Mouse (Mus musculus) cerebellum, adult 8-10 months (tissue): ENCODE results near the gene Fam129c.

Source experiments
- DNase-seq: peaks from one replicate; pipeline ENCODE4 v3.0.0; 2022

Fam129c gene

GRCm38 (mm10) chr8:71612141-71612540 is 14.7 kb downstream of the Fam129c start:
- no peak for DNase-seq

GRCm38 (mm10) chr8:71613418-71613817 is 16.0 kb downstream of the Fam129c start:
- DNase-seq = no peak

GRCm38 (mm10) chr8:71619786-71620185 is 22.3 kb downstream of the Fam129c start:
- no peak for DNase-seq

GRCm38 (mm10) chr8:71625088-71625487 is 27.6 kb downstream of the Fam129c start:
- DNase-seq = no peak

- DNase-seq = no peak
These were observed 29.3 kb downstream of the Fam129c start for GRCm38 (mm10) chr8:71626753-71627152.

GRCm38 (mm10) chr8:71627265-71628099 is 30.0 kb downstream of the Fam129c start:
- DNase-seq = no peak

GRCm38 (mm10) chr8:71628396-71629095 is 31.1 kb downstream of the Fam129c start:
- DNase-seq = no peak

GRCm38 (mm10) chr8:71629096-71629697 is 31.7 kb downstream of the Fam129c start:
- peak; percentile 88 for DNase-seq

GRCm38 (mm10) chr8:71629781-71630212 is 32.3 kb downstream of the Fam129c start:
- DNase-seq = no peak

GRCm38 (mm10) chr8:71630761-71631160 is 33.3 kb downstream of the Fam129c start:
- no peak for DNase-seq

GRCm38 (mm10) chr8:71631897-71632296 is 34.4 kb downstream of the Fam129c start:
- DNase-seq = no peak

- no peak for DNase-seq
These were observed 35.7 kb downstream of the Fam129c start for GRCm38 (mm10) chr8:71633164-71633563.

GRCm38 (mm10) chr8:71633981-71634667 is 36.7 kb downstream of the Fam129c start:
- DNase-seq = no peak

- no peak for DNase-seq
These were observed 40.0 kb downstream of the Fam129c start for GRCm38 (mm10) chr8:71637149-71638095.

- DNase-seq = no peak
These were observed 40.9 kb downstream of the Fam129c start for GRCm38 (mm10) chr8:71638321-71638720.

- DNase-seq = no peak
These were observed 41.9 kb downstream of the Fam129c start for GRCm38 (mm10) chr8:71639318-71639717.

GRCm38 (mm10) chr8:71645510-71645909 is 48.1 kb downstream of the Fam129c start:
- no peak for DNase-seq

- no peak for DNase-seq
These were observed 57.2 kb downstream of the Fam129c start for GRCm38 (mm10) chr8:71654600-71654999.
